Mouse (Mus musculus) megakaryocyte-erythroid progenitor cell, adult 5-6 weeks (primary cell): Measurements from ENCODE around the gene Pik3cg. TPM values are rescaled to one million over a fixed set of nuclear protein-coding genes. Genes with fewer than 3 reads are reported as not detected.

Experiments used
- ATAC-seq: replicated peaks from 2 replicates; pipeline ENCODE4 v1.8.0; 2016; ENCODE audit warnings: mild to moderate bottlenecking, inconsistent platforms; ENCODE audit not compliant: severe bottlenecking, poor library complexity, low FRiP score, low TSS enrichment
- total RNA-seq, 2 experiments: library from RNA; stranded (forward) in 1 of 2; stranded (reverse) in 1 of 2; fragments of 200-1000, 215-1000 nt in 1 of 2; fragments of >200 nt in 1 of 2; fragmentation: Nextera tagmentation in 1 of 2; gene quantifications; 2 replicates each; pipeline ENCODE4 v1.2.3; 2014 to 2017

The Pik3cg gene
- total RNA-seq, 2 experiments from 2014 or later: 12.0 to 14.2 TPM

GRCm38 (mm10) chr12:32163706-32164105 is 44.8 kb downstream of the Pik3cg start:
- ATAC-seq: no peak

GRCm38 (mm10) chr12:32158757-32159156 is 49.7 kb downstream of the Pik3cg start:
- ATAC-seq: no peak

DNA sequence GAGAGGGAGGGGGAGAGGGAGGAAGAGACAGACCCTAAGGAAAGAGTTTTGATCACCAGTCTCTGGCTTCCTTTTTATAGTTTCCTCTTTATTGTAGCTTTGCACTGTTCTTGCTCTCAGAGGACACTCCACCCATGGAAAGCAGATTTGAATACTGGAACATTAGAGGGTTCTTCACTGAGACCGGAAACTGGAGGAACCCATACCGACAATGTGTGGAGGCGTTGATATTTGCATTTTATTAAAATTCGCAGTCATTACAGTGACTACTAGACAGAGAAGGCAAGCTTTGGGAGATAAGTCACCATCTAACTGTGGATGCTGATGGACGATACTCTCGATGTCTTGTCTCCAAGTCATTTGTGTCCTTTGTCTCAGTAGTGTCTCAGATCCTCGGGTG is 61.9 kb downstream of the Pik3cg start:
- ATAC-seq: no peak

- ATAC-seq: no peak
These were observed 62.8 kb downstream of the Pik3cg start for GRCm38 (mm10) chr12:32145651-32146050.

GRCm38 (mm10) chr12:32144513-32144912 is 63.9 kb downstream of the Pik3cg start:
- peak; percentile 58 for ATAC-seq

GRCm38 (mm10) chr12:32143782-32144181 is 64.7 kb downstream of the Pik3cg start:
- peak; percentile 40 for ATAC-seq

GRCm38 (mm10) chr12:32143151-32143550 is 65.3 kb downstream of the Pik3cg start:
- ATAC-seq: peak; percentile 95

- ATAC-seq: no peak
These were observed 66.7 kb downstream of the Pik3cg start for GRCm38 (mm10) chr12:32141766-32142165.

DNA sequence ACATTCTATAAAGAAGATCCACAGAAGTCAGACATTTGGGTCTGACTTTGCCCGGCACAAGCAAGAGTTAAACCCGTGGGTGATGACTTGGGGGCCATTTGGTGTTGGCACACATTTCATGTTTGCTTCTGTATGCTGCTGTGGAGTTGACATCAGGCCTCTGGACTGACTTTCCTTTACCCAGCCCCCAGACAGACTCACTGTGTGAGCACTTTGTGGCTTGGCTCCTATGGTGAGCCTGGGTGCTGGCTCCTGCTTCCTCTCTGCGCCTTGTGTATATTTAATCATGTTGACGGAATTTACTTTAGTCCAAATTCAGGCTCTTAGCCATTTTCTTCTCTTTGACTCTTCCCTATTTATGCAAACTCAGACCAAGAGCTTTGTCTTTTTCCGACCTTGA is 69.6 kb downstream of the Pik3cg start:
- ATAC-seq: no peak

GRCm38 (mm10) chr12:32138362-32138761 is 70.1 kb downstream of the Pik3cg start:
- no peak for ATAC-seq

DNA sequence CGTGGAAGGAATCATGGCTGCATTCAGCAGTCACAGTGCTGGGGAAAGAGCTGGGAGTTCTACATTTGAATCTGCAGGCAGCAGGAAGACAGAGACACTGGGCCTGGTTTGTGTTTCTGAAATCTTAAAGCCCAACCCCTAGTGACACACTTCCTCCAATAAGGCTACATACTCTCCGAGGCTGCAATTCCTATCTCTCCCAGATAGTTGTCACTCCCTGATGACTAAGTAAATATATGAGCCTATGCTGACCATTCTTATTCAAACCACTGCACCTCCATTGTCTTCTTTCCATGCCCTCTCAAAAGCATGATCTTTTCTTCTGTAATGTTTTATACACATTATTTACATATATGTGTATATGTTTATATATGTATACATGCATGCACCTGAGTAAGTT is 70.9 kb downstream of the Pik3cg start:
- ATAC-seq: no peak

DNA sequence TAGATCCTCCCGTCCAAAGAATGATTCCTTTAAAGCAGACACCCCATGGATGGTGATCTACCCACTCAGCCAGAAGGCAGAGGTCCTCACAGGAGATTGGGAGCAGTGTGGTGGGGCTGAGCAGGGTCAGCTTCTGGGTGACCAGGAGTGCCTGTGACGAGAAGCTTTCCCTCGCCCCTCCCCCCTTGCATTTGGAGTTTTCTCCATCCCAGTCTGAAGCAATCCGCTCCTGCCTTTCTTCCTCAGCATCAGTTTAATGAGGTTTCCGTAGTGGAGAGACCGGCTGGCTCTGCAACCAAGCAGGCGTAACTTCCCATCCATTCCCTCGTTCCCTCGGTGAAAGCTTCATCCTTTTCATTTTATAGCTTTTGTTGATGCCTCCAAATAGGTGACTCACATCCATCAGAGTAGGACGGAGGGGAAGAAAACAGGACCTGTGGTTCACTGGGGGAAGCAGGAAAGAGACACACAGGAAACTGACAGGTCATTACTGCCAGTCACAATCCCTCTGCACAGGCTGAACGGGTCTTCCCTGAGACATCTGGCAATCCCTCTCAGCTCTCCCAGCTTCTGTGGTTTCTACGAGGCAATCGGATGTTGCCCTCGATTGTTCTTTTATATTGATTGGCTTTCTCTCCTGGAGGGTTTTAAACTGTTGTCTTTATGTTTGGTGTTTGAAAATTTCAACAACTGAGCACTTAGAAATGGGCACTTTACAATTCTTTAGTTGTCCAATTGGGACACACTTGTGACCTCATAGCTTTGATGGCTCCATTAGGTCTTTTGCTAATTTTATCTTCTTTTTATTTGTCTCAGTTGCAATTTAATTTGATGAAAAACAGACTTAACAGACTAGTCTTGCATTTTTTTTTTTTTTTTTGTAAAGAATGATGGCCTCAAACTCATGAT is 80.6 kb downstream of the Pik3cg start:
- ATAC-seq: no peak

- ATAC-seq: no peak
These were observed 81.3 kb downstream of the Pik3cg start for GRCm38 (mm10) chr12:32127158-32127557.

- ATAC-seq: no peak
These were observed 84.0 kb downstream of the Pik3cg start for GRCm38 (mm10) chr12:32124456-32124855.

GRCm38 (mm10) chr12:32124030-32124429 is 84.4 kb downstream of the Pik3cg start:
- ATAC-seq: no peak

GRCm38 (mm10) chr12:32123559-32123958 is 84.9 kb downstream of the Pik3cg start:
- peak; percentile 93 for ATAC-seq

Other genes with a start within 250 kb of the Pik3cg start
- 106 and 110 TPM in 2 replicates for gene Prkar2b, start 147.4 kb downstream of the Pik3cg start, total RNA-seq (2014; fragmentation: Nextera tagmentation)
- 158 and 172 TPM in 2 replicates for gene Prkar2b, start 147.4 kb downstream of the Pik3cg start, total RNA-seq (2017)
- 10.4 and 15.1 TPM in 2 replicates for gene Ccdc71l, start 170.0 kb upstream of the Pik3cg start, total RNA-seq (2014; fragmentation: Nextera tagmentation)
- 17.1 and 23.9 TPM in 2 replicates for gene Ccdc71l, start 170.0 kb upstream of the Pik3cg start, total RNA-seq (2017)